Mouse (Mus musculus) layer of hippocampus, adult 18-20 months (tissue): Measurements from ENCODE around the gene Gnpnat1. TPM values are rescaled to one million over a fixed set of nuclear protein-coding genes. Genes with fewer than 3 reads are reported as not detected.
"Not testable (repeated sequence)": the region's sequence is repeated elsewhere in the genome, so short reads cannot be mapped to it uniquely, and the experiment has no call there.

Experiments
- DNase-seq, 2 experiments: peaks; one replicate each; pipeline ENCODE4 v3.0.0; 2022; ENCODE audit warnings: low spot score in 2 of 2
- long read RNA-seq: library from polyadenylated mRNA; stranded (forward); transcript quantifications from one replicate; pipeline ENCODE4 v2.0.0, GENCODE M21; 2021
- total RNA-seq, 2 experiments: library from RNA; stranded (reverse); gene quantifications; 2 replicates each; pipeline ENCODE4 v1.2.3; 2021

Gnpnat1 gene
- 10 to 100 TPM; 14.4 to 16.7 TPM for total RNA-seq
- long read RNA-seq, transcript Gnpnat1-201 (6 exons, 2,788 nt): major isoform, 9 of 10 reads
- long read RNA-seq, partial matches to known transcripts: 0 of 10 reads
- long read RNA-seq, other reads (novel, unspliced or antisense): 1 of 10 reads

GRCm38 (mm10) chr14:45404813-45405212 lies at the start of gene Gnpnat1:
TSS of gene Gnpnat1 (minus strand) at chr14:45404913.
- DNase-seq: not testable (repeated sequence)

DNA sequence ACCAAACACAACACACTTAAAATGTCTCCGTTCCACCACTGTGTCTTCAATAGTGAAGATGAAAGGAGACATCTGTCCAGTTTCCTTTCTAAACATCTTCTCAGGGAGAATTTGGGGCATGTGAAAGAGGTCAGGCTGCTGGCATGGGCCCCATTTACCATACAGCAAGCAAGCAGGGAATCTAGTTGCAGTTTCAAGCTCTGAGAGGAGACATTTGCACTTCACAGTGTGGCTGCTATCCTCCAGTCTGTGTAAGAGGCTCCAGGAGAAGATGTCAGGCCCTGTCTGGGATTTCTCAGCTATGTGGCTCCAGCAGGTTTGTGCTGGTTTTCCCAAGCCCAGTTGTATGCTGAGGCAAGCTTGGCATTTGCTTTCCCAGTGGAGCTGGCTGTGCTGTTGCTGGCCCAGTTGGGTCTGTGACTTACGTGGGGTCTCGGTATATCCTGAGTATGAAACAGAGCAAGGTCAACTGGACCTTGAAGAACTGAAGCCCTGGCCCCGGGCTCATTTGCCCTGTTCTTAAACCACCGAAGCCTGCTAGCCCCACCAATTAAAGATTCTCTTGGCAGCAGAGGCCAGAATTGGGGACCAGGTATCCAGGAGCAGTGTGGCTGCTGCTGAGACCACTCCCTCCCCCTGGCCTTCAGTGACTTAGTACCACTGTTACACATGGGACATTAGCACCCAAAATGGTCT lies 49.0 kb upstream of the Gnpnat1 start:
- DNase-seq: no peak

- DNase-seq: no peak
Observed at GRCm38 (mm10) chr14:45452861-45453512, 48.3 kb upstream of the Gnpnat1 start.

- no peak for DNase-seq
Observed at GRCm38 (mm10) chr14:45452148-45452547, 47.4 kb upstream of the Gnpnat1 start.

GRCm38 (mm10) chr14:45451090-45451489 lies 46.4 kb upstream of the Gnpnat1 start:
- DNase-seq: no peak

DNA sequence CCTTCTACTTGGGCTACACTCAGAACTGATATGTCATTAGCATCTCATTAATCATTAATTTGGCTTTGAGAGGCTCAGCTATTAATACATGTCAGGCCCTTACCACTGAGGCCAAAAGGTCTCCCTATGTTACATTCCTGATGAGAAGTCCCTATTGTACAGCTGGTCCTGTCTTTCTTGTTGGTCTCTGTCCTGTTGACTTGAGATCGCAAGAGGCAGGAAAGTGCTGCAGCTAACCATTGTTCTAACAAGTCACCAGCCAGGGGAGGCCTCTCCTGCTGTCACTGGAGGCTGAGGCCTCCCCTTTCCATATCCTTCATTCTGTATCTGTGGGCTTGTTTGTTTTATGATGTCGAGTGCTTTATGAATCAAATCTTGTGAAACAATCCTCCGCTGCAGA lies 42.1 kb upstream of the Gnpnat1 start:
- DNase-seq: no peak

DNA sequence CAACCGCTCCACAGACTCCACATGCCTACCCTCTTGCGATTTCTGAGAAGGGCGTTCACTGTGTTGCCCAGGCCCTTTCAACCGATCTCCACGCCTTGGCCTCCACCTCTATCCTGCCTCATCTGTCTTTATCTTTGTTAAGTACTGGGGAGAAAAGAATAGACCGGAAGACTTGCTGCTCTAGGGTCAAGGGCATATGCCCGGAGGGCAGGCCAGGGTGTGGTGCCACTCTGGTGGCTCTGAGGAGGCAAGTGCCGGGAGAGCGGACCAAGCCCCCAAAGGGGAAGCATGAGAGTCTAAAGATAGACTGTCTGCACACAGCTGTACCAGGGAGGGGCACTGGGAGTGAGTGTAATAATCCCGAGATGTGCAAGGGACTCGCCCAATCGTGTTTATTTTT lies 40.7 kb upstream of the Gnpnat1 start:
- DNase-seq: no peak

DNA sequence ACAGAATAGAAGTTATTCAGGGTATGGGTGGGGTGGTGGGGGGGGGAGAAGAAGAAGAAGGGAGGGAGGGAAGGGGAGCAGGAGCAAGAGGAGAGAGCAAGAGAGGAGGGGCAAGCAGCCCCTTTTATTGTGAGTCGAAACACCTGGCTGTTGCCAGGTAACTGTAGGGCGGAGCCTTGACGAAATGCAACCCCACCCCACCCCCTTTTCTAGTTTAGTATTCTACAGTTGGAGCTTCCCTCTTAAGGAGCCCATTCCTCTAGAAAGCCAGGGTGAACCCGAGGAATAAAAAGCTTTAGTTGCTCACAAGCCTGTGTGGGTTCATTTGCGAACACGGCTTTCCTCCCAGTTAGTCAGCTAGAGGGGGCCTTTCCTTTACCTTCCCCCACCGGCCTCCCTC lies 40.2 kb upstream of the Gnpnat1 start:
- no peak for DNase-seq

DNA sequence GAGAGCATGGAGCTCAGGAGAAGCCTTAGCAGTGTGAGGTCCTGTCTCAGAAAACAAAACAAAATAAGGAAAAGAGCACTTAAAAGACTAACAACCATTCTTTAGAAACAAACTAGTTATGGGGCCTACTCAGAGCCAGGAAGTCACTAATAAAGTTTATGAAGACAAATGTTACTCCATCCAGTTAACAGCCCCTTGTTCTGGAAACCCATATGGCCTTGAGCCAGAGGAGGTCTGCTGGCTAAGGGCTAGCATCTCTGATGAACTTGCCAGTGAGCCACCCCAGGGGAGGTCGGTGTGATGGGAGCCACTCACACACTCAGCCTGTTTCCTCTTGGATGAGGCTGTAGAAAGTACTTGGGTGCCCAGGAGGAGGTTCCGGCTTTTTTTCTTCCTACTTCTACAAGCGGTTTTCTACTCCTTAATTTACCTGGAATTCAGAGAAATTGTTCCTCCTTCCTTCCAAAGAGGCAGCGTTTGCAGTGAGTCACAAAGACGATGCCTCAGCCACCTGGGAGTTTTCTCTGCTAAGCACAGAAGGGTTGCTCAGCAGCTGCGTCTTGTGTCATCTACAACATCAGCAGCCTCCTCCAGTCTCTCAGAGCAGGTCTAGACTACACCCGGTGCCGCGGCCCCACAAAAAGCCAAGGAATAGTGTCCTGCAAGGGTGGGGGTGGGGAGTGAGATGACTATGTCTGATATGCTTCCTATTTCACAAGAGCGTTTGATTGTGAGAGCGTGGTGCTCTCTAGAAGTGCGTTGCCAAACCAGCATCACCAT lies 38.3 kb upstream of the Gnpnat1 start:
- DNase-seq: no peak

DNA sequence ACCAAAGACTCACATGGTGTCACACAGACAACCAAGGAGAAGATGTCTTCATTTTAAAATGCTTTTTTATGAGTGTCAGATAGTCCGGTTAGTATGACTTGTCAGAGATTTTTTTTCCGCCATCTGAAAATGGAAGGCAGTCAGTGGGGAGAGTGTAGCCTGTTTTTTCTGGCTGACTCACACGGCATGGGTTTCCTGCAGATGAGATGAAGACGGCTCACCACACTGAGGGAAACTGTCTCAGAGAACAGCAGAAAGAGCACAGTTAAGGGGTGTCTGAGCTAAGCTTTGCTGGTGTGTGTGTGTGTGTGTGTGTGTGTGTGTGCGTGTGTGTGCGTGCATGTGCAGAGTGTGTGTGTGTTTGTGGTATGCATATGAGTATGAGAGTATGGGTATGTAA lies 36.6 kb upstream of the Gnpnat1 start:
- DNase-seq: no peak

- no peak for DNase-seq
Observed at GRCm38 (mm10) chr14:45439387-45439786, 34.7 kb upstream of the Gnpnat1 start.

DNA sequence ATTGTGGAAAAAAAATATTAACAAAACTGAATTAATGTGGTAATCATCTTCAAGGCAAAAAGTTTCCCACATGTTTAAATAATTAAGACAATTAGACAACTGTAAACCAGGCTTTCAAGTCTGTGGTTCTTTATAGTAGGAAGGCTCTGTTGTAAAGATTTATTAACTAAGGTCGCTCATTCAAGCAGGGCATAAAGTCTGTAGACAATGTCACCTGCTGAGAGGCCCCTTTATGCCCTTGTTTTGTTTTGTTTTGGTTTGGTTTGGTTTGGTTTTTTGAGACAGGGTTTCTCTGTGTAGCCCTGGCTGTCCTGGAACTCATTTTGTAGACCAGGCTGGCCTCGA lies 34.2 kb upstream of the Gnpnat1 start:
- no peak for DNase-seq

GRCm38 (mm10) chr14:45438250-45438930 lies 33.7 kb upstream of the Gnpnat1 start:
- no peak for DNase-seq

GRCm38 (mm10) chr14:45434220-45434619 lies 29.5 kb upstream of the Gnpnat1 start:
- DNase-seq: no peak

DNA sequence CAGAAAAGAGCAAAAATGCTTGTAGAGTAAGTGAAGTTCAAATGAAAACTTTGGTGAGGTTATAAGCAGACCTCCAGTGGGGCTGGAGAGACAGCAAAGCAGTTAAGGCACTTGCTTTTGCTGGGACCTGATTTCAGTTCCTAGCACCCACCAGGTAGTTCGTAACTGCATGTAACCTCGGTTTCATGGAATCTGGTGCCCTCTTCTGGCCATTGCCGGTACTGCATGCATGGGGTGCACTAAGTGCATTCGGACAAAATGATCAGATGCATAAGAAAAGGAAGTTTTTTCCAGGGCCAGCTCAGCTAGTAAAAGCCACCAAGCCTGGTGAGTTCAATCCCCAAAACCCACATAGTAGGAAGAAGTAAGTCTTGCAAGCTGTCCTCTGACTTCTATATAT lies 27.3 kb upstream of the Gnpnat1 start:
- DNase-seq: no peak

GRCm38 (mm10) chr14:45430066-45430842 lies 25.5 kb upstream of the Gnpnat1 start:
- no peak for DNase-seq

DNA sequence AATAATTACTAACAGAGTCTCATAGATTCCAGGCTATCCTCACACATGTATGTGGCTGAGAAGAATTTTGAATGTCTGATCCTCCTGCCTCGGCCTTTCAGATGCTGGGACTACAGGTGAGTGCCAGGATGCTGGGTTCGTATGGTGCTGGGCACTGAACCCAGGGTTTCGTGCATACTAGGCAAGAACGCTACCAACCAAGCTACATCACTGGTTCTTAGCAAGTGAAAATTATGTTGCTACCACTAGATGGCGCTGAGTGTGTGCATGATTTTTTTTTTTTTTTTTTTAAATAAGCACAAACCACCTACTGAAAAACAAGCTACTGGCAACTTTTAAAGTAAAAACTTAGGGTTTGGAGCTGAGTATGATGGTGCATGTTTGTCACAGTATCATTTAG lies 18.5 kb upstream of the Gnpnat1 start:
- peak in 1 of 2 experiments; percentile 72 for DNase-seq

- DNase-seq: peak in 1 of 2 experiments; percentile 52
Observed at GRCm38 (mm10) chr14:45422371-45422770, 17.7 kb upstream of the Gnpnat1 start.

GRCm38 (mm10) chr14:45419323-45419722 lies 14.6 kb upstream of the Gnpnat1 start:
- DNase-seq: no peak

DNA sequence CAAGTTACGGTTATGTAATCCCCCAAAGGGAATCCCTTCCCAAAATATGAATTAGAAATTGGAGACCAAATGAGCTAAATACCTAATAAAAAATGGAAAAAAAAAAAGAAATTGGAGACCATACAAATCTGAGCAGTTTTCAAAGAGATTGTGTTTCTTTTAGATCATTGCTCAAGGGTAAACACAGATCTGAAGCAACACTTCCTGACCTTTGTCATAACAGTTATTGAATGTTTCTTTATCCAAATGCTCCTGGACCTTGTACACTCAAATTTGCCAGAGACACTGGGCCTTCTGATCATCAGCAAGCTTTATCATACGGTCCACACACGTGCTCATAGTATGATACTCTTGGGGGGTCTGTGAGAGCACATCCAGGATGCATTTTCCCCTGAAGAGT lies 13.8 kb upstream of the Gnpnat1 start:
- DNase-seq: no peak

GRCm38 (mm10) chr14:45416265-45416664 lies 11.6 kb upstream of the Gnpnat1 start:
- no peak for DNase-seq
